40 mouse cellular contexts compared by ENCODE assay signal in the genomic region with DNA sequence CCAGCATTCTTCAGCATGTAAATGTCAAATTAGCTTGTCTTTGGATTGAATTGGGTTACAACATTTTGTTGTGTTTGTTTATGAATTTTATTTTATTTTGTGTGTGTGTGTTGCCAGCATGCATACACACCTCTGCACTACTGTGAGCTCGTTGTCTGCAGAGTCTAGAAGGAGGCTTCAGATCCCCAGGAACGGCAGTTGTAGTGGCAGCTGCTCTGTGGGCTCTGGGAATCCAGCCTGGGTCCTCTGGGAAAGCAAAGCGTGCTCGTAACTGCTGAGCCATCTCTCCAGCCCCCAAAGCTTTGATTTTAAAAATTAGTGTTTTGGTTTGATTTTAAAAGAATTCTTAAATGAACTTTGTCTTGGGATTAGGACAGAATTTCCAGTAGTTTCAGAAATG. TPM values are rescaled to one million over a fixed set of nuclear protein-coding genes. Genes with fewer than 3 reads are reported as not detected.
"Had no signal": no experiment of that assay in that cellular context is flagged by ENCODE, and none has a peak within 500 bp of the region (broad histone marks: within the 10 kb centered on the region; RNA-seq: fewer than 3 reads in every experiment).

No protein-coding gene starts in this region.

- ATAC-seq: hindbrain, embryonic 16.5 days; inflammation-experienced regulatory T-cells, adult 6 months; intestine, embryonic 15.5 days; liver, embryonic 12.5 days had no signal

- H3K4me1 ChIP-seq: hindbrain, embryonic 10.5 days; hindbrain, embryonic 12.5 days; intestine, embryonic 15.5 days; kidney, embryonic 15.5 days; limb, embryonic 15.5 days had no signal

- H3K4me2 ChIP-seq: heart, embryonic 11.5 days; heart, embryonic 13.5 days; heart, embryonic 15.5 days; hindbrain, embryonic 12.5 days; hindbrain, embryonic 14.5 days; intestine, embryonic 15.5 days; kidney, embryonic 15.5 days; limb, embryonic 13.5 days; limb, embryonic 15.5 days; liver, embryonic 12.5 days had no signal

- H3K9me3 ChIP-seq: heart, embryonic 13.5 days; heart, embryonic 15.5 days; hindbrain, embryonic 10.5 days; hindbrain, embryonic 12.5 days; intestine, embryonic 15.5 days; kidney, embryonic 15.5 days; limb, embryonic 13.5 days; limb, embryonic 15.5 days; liver, embryonic 12.5 days had no signal

- H3K27ac ChIP-seq: gastrocnemius, adult 2 months; heart, adult 2 months; heart, embryonic 13.5 days; heart, embryonic 15.5 days; hindbrain, embryonic 10.5 days; hindbrain, embryonic 12.5 days; hindbrain, embryonic 14.5 days; intestine, embryonic 15.5 days; kidney, embryonic 15.5 days; kidney, postnatal 0 days; limb, embryonic 13.5 days; limb, embryonic 15.5 days; liver, embryonic 12.5 days; liver, embryonic 14.5 days had no signal

- DNase-seq: gastrocnemius, adult 2 months; gastrocnemius, postnatal 10 days; gastrocnemius, postnatal 25 days; heart, adult 2 months; heart, postnatal 14 days; heart, postnatal 36 days; kidney, adult 11 months; kidney, adult 2 months; kidney, adult 9 months; kidney, postnatal 14 days; kidney, postnatal 36 days; left cerebral cortex, postnatal 4 days; lung, adult 18-20 months had no signal

- H3K9ac ChIP-seq: heart, embryonic 13.5 days; heart, embryonic 15.5 days; hindbrain, embryonic 12.5 days; hindbrain, embryonic 14.5 days; intestine, embryonic 15.5 days; kidney, embryonic 15.5 days; limb, embryonic 13.5 days; limb, embryonic 15.5 days; liver, embryonic 12.5 days; liver, embryonic 14.5 days had no signal

- H3K36me3 ChIP-seq: heart, embryonic 13.5 days; heart, embryonic 15.5 days; hindbrain, embryonic 10.5 days; hindbrain, embryonic 12.5 days; intestine, embryonic 15.5 days; limb, embryonic 13.5 days; limb, embryonic 15.5 days had no signal

- H3K27me3 ChIP-seq: hindbrain, embryonic 12.5 days; intestine, embryonic 15.5 days; kidney, embryonic 15.5 days; limb, embryonic 13.5 days; limb, embryonic 15.5 days; liver, embryonic 12.5 days had no signal

- H3K4me3 ChIP-seq: gastrocnemius, adult 2 months; heart, adult 2 months; heart, embryonic 13.5 days; heart, embryonic 15.5 days; hindbrain, embryonic 10.5 days; hindbrain, embryonic 12.5 days; intestine, embryonic 15.5 days; kidney, embryonic 15.5 days; limb, embryonic 13.5 days; limb, embryonic 15.5 days; liver, embryonic 12.5 days had no signal

RNA-seq across cellular contexts. Expression of a gene that starts 19.4 kb away (rescaled TPM):
- total RNA-seq: gastrocnemius, adult 2 months; gastrocnemius, postnatal 10 days; gastrocnemius, postnatal 25 days; gastrocnemius, postnatal 4 days; granulocyte monocyte progenitor cell, adult 5-6 weeks; heart, adult 2 months; heart, postnatal 14 days; heart, postnatal 36 days; layer of hippocampus, postnatal 36 days; left cerebral cortex, adult 18-20 months; left cerebral cortex, adult 8-10 months; left cerebral cortex, postnatal 10 days; left cerebral cortex, postnatal 25 days; left cerebral cortex, postnatal 4 days; liver, adult 2 months had no signal
- polyA plus RNA-seq: frontal cortex, adult 2 months; heart, adult 2 months; heart, embryonic 11.5 days; heart, embryonic 13.5 days; heart, embryonic 15.5 days; heart, postnatal 0 days; hindbrain, embryonic 10.5 days; hindbrain, embryonic 12.5 days; hindbrain, embryonic 16.5 days; inflammation-experienced regulatory T-cells, adult 6 months; kidney, adult 2 months; kidney, postnatal 0 days; large intestine, adult 2 months; limb, embryonic 13.5 days; limb, embryonic 15.5 days; liver, adult 2 months; liver, embryonic 12.5 days; liver, embryonic 14.5 days; liver, embryonic 16.5 days had no signal
